Mouse (Mus musculus) neural tube, embryonic 13.5 days (tissue): Measurements from ENCODE around the gene Gm2916. TPM values are rescaled to one million over a fixed set of nuclear protein-coding genes. Genes with fewer than 3 reads are reported as not detected.
"Not testable (repeated sequence)": the region's sequence is repeated elsewhere in the genome, so short reads cannot be mapped to it uniquely, and the experiment has no call there.

Experiments
- ATAC-seq: fragments of 200-750 bp; cut with Nextera tagmentation; 2 replicates; pipeline ENCODE4 v1.8.0; 2017; ENCODE audit warnings: low read depth, mild to moderate bottlenecking, moderate TSS enrichment, moderate library complexity
- H3K27ac ChIP-seq: fragments of 300-500 bp; sonication (generic); replicated peaks from 2 replicates; pipeline ENCODE4 v1.5.1; 2015; ENCODE audit warnings: moderate library complexity, mild to moderate bottlenecking, inconsistent platforms
- H3K27me3 ChIP-seq: fragments of 300-500 bp; sonication (generic); 2 replicates; pipeline ENCODE4 v1.6.1; 2015; ENCODE audit warnings: mild to moderate bottlenecking, inconsistent platforms
- H3K36me3 ChIP-seq: fragments of 300-500 bp; sonication (generic); 2 replicates; pipeline ENCODE4 v1.6.1; 2015; ENCODE audit warnings: mild to moderate bottlenecking, inconsistent platforms
- H3K4me1 ChIP-seq: fragments of 300-500 bp; sonication (generic); replicated peaks from 2 replicates; pipeline ENCODE4 v1.6.1; 2015; ENCODE audit warnings: inconsistent platforms
- H3K4me2 ChIP-seq: fragments of 300-500 bp; sonication (generic); 2 replicates; pipeline ENCODE4 v1.6.1; 2015; ENCODE audit warnings: inconsistent platforms, mild to moderate bottlenecking, moderate library complexity
- H3K4me3 ChIP-seq: fragments of 300-500 bp; sonication (generic); 2 replicates; pipeline ENCODE4 v1.5.1; 2015; ENCODE audit warnings: mild to moderate bottlenecking, inconsistent platforms
- H3K9ac ChIP-seq: fragments of 300-500 bp; sonication (generic); 2 replicates; pipeline ENCODE4 v1.6.1; 2015; ENCODE audit warnings: moderate library complexity, mild to moderate bottlenecking, inconsistent platforms
- H3K9me3 ChIP-seq: fragments of 300-500 bp; sonication (generic); 2 replicates; pipeline ENCODE4 v1.6.1; 2016; ENCODE audit warnings: inconsistent platforms
- WGBS: fragments of 180-500 bp; shearing (Covaris S2); methylation state at CpG from one replicate; pipeline ENCODE4 v1.1.7; 2015; 5-methylcytosine and 5-hydroxymethylcytosine counted together
- polyA plus RNA-seq: library from polyadenylated mRNA; unstranded; fragments of >200 nt; fragmentation: Nextera tagmentation; extraction: Ambion mirVana; gene quantifications from 2 replicates; pipeline ENCODE4 v1.2.1, GENCODE M21; 2015

Gm2916 gene
- not detected in 2 replicates for polyA plus RNA-seq

GRCm38 (mm10) chr14:3883872-3884271 is at the start of gene Gm2916:
Gene Gm2916 (plus strand): TSS chr14:3884172.
- not testable (repeated sequence) for H3K9me3 ChIP-seq, H3K36me3 ChIP-seq, ATAC-seq, H3K9ac ChIP-seq, H3K4me3 ChIP-seq, H3K4me2 ChIP-seq, H3K27ac ChIP-seq, H3K27me3 ChIP-seq, H3K4me1 ChIP-seq
- no CpG with 5 or more reads among the region's 1 CpGs for WGBS

DNA sequence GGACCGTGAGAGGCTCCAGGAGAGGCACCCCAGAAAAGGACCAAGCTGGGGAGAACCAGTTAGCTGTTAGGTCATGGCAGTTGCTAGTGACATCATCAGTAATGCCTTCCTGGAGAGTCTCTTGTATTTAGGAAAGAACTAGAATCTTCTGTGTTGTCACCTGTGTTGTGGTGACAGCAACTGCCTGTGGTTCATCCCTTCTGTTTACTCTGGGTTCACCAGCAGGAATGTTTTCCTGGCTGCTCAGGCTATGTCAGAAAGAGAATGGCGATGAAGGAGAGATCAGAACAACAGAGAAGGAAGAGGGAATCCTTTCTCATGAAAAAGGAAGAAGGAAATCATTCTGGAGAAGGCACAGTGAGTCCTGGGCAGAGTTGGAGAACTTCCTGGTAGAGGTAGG is 38.0 kb upstream of the Gm2916 start, which contains the start of gene Gm3033:
TSS of gene Gm3033 (plus strand) at position 301 of the 400 bp plus-strand sequence.
- H3K27me3 ChIP-seq, H3K27ac ChIP-seq, ATAC-seq, H3K4me1 ChIP-seq, H3K4me2 ChIP-seq, H3K36me3 ChIP-seq, H3K4me3 ChIP-seq, H3K9ac ChIP-seq, H3K9me3 ChIP-seq: not testable (repeated sequence)
- no CpG with 5 or more reads among the region's 2 CpGs for WGBS

DNA sequence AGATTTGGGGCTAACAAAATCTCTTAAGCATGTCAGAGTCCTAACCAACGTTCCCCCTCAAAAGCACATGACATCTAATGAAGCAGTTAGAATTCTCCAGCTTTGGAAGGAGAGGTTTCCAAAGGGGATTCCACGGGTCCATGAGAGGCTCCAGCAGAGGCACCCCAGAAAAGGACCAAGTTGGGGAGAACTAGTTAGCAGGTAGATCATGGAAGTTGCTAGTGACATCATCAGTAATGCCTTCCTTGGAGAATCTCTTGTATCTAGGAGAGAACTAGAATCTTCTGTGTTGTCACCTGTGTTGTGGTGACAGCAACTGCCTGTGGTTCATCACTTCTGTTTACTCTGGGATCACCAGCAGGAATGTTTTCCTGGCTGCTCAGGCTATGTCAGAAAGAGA is 47.5 kb downstream of the Gm2916 start, which contains the start of gene Gm3029:
TSS of gene Gm3029 (plus strand) at position 301 of the 400 bp plus-strand sequence.
- not testable (repeated sequence) for H3K4me1 ChIP-seq, ATAC-seq, H3K4me2 ChIP-seq

GRCm38 (mm10) chr14:3963247-3963646 is 79.3 kb downstream of the Gm2916 start, which contains the start of gene Gm3095:
Gene Gm3095 (plus strand): TSS chr14:3963547.
- not testable (repeated sequence) for H3K9me3 ChIP-seq, H3K4me1 ChIP-seq, ATAC-seq, H3K27me3 ChIP-seq, H3K4me3 ChIP-seq, H3K9ac ChIP-seq, H3K27ac ChIP-seq, H3K4me2 ChIP-seq, H3K36me3 ChIP-seq
- no CpG with 5 or more reads among the region's 2 CpGs for WGBS

More for the DNA sequence above, 47.5 kb downstream of the Gm2916 start, which contains the start of gene Gm3029:
- 78% methylated on average over 1 of the region's 2 CpGs for WGBS
- not testable (repeated sequence) for H3K9ac ChIP-seq, H3K27me3 ChIP-seq, H3K27ac ChIP-seq, H3K9me3 ChIP-seq, H3K4me3 ChIP-seq, H3K36me3 ChIP-seq

Other genes starting within 250 kb of the Gm2916 start
- gene Gm3012, start 249.7 kb upstream of the Gm2916 start, polyA plus RNA-seq: not detected in 2 replicates
- 11.6 and 12.3 TPM in 2 replicates for gene Gm3020, start 232.1 kb upstream of the Gm2916 start, polyA plus RNA-seq
- not detected in 2 replicates for gene Gm3043, start 195.4 kb upstream of the Gm2916 start, polyA plus RNA-seq
- 3.0 and 3.2 TPM in 2 replicates for gene Gm3002, start 74.1 kb upstream of the Gm2916 start, polyA plus RNA-seq
- gene Gm3033, start 37.9 kb upstream of the Gm2916 start, polyA plus RNA-seq: 0.31 TPM in 1 of 2 replicates, not detected in the other
- gene Gm3029, start 47.6 kb downstream of the Gm2916 start, polyA plus RNA-seq: not detected in 2 replicates
- 1.5 and 1.6 TPM in 2 replicates for gene Gm3095, start 79.4 kb downstream of the Gm2916 start, polyA plus RNA-seq
- gene Gm3099, start 114.2 kb downstream of the Gm2916 start, polyA plus RNA-seq: not detected in 2 replicates
- 1.6 and 2.4 TPM in 2 replicates for gene Gm5796, start 139.8 kb downstream of the Gm2916 start, polyA plus RNA-seq
- gene Gm3115, start 199.9 kb downstream of the Gm2916 start, polyA plus RNA-seq: not detected in 2 replicates
- 2.4 and 3.0 TPM in 2 replicates for gene Gm8108, start 226.4 kb downstream of the Gm2916 start, polyA plus RNA-seq